Mouse (Mus musculus): ENCODE data around the gene Ccl7. TPM values are rescaled to one million over a fixed set of nuclear protein-coding genes. Genes with fewer than 3 reads are reported as not detected.

The Ccl7 gene
- 0.47 and 0.54 TPM in 2 replicates for polyA plus RNA-seq (2015; fragmentation: Nextera tagmentation; extraction: Ambion mirVana)

- Histone ChIP-seq H3K36me3 (replicated peaks) (no peaks in the 10 kb centered on the region), H3K27ac (replicated peaks) (no peak within 1 kb of the TSS), H3K4me2 (no peak within 1 kb of the TSS), H3K27me3 (no peaks in the 10 kb centered on the region), H3K4me1 (replicated peaks) (no peaks in the 10 kb centered on the region), H3K4me3 (replicated peaks) (no peak within 1 kb of the TSS), H3K9me3 (replicated peaks) (no peaks in the 10 kb centered on the region), H3K9ac (no peak within 1 kb of the TSS)
- 60% methylated on average over 3 of the region's 3 CpGs for WGBS (ENCODE audit: insufficient replicate concordance)
- no peak for ATAC-seq (ENCODE audit: insufficient read depth)
These were observed at the start of gene Ccl7 for GRCm38 (mm10) chr11:82045471-82045870. Gene Ccl7 (plus strand): TSS chr11:82045712.

- ATAC-seq (ENCODE audit: insufficient read depth), result no peak
- WGBS (ENCODE audit: insufficient replicate concordance), result 53% methylated on average over 10 of the region's 10 CpGs
- Histone ChIP-seq H3K4me1 (replicated peaks) (no peaks in the 10 kb centered on the region), H3K9me3 (replicated peaks) (no peaks in the 10 kb centered on the region), H3K4me3 (replicated peaks) (no peak overlapping the region), H3K4me2 (no peak overlapping the region), H3K27me3 (no peaks in the 10 kb centered on the region), H3K27ac (replicated peaks) (no peak overlapping the region), H3K9ac (no peak overlapping the region), H3K36me3 (replicated peaks) (no peaks in the 10 kb centered on the region)
These were observed 49.2 kb upstream of the Ccl7 start for GRCm38 (mm10) chr11:81996172-81996841.

GRCm38 (mm10) chr11:81997085-81997484 lies 48.4 kb upstream of the Ccl7 start:
- H3K27me3 ChIP-seq, result no peaks in the 10 kb centered on the region
- H3K27ac ChIP-seq (replicated peaks), result no peak overlapping the region
- no peak overlapping the region for H3K4me3 ChIP-seq (replicated peaks)
- no peak overlapping the region for H3K9ac ChIP-seq
- ATAC-seq (ENCODE audit: insufficient read depth), result no peak
- no peaks in the 10 kb centered on the region for H3K36me3 ChIP-seq (replicated peaks)
- H3K4me1 ChIP-seq (replicated peaks), result no peaks in the 10 kb centered on the region
- WGBS (ENCODE audit: insufficient replicate concordance), result 53% methylated on average over 5 of the region's 5 CpGs
- H3K4me2 ChIP-seq, result no peak overlapping the region
- H3K9me3 ChIP-seq (replicated peaks), result no peaks in the 10 kb centered on the region

- Histone ChIP-seq H3K4me2 (no peak overlapping the region), H3K4me1 (replicated peaks) (no peaks in the 10 kb centered on the region), H3K9me3 (replicated peaks) (no peaks in the 10 kb centered on the region), H3K27me3 (no peaks in the 10 kb centered on the region), H3K4me3 (replicated peaks) (no peak overlapping the region), H3K9ac (no peak overlapping the region), H3K36me3 (replicated peaks) (no peaks in the 10 kb centered on the region), H3K27ac (replicated peaks) (no peak overlapping the region)
- WGBS (ENCODE audit: insufficient replicate concordance), result 60% methylated on average over 3 of the region's 3 CpGs
- no peak for ATAC-seq (ENCODE audit: insufficient read depth)
These were observed 46.9 kb upstream of the Ccl7 start for GRCm38 (mm10) chr11:81998646-81999045.

GRCm38 (mm10) chr11:81999469-81999868 lies 46.0 kb upstream of the Ccl7 start:
- no peak overlapping the region for H3K4me3 ChIP-seq (replicated peaks)
- no peak overlapping the region for H3K27ac ChIP-seq (replicated peaks)
- no peaks in the 10 kb centered on the region for H3K4me1 ChIP-seq (replicated peaks)
- no peaks in the 10 kb centered on the region for H3K36me3 ChIP-seq (replicated peaks)
- no peak overlapping the region for H3K9ac ChIP-seq
- WGBS (ENCODE audit: insufficient replicate concordance), result 55% methylated on average over 4 of the region's 4 CpGs
- no peaks in the 10 kb centered on the region for H3K9me3 ChIP-seq (replicated peaks)
- no peaks in the 10 kb centered on the region for H3K27me3 ChIP-seq
- H3K4me2 ChIP-seq, result no peak overlapping the region
- no peak for ATAC-seq (ENCODE audit: insufficient read depth)

- no peaks in the 10 kb centered on the region for H3K4me1 ChIP-seq (replicated peaks)
- H3K9ac ChIP-seq, result no peak overlapping the region
- no peaks in the 10 kb centered on the region for H3K36me3 ChIP-seq (replicated peaks)
- H3K4me3 ChIP-seq (replicated peaks), result no peak overlapping the region
- H3K27me3 ChIP-seq, result no peaks in the 10 kb centered on the region
- WGBS (ENCODE audit: insufficient replicate concordance), result 42% methylated on average over 5 of the region's 5 CpGs
- ATAC-seq (ENCODE audit: insufficient read depth), result no peak
- H3K27ac ChIP-seq (replicated peaks), result no peak overlapping the region
- no peaks in the 10 kb centered on the region for H3K9me3 ChIP-seq (replicated peaks)
- H3K4me2 ChIP-seq, result no peak overlapping the region
These were observed 44.9 kb upstream of the Ccl7 start for GRCm38 (mm10) chr11:82000581-82000980.

- Histone ChIP-seq H3K36me3 (replicated peaks) (no peaks in the 10 kb centered on the region), H3K4me1 (replicated peaks) (0 out of 2 replicates have a peak, but pooled peaks cover 3% of the 10 kb centered on the region), H3K4me3 (replicated peaks) (no peak overlapping the region), H3K9me3 (replicated peaks) (no peaks in the 10 kb centered on the region), H3K27me3 (no peaks in the 10 kb centered on the region), H3K9ac (no peak overlapping the region), H3K27ac (replicated peaks) (no peak overlapping the region), H3K4me2 (no peak overlapping the region)
- WGBS (ENCODE audit: insufficient replicate concordance), result 17% methylated on average over 2 of the region's 2 CpGs
- no peak for ATAC-seq (ENCODE audit: insufficient read depth)
These were observed 40.7 kb upstream of the Ccl7 start for GRCm38 (mm10) chr11:82004810-82005209.

GRCm38 (mm10) chr11:82006796-82007423 lies 38.6 kb upstream of the Ccl7 start:
- Histone ChIP-seq H3K4me2 (peak overlapping the region; percentile 25; the same call in 1 of the 2 replicates), H3K9ac (no peak overlapping the region), H3K4me1 (replicated peaks) (0 out of 2 replicates have a peak, but pooled peaks cover 3% of the 10 kb centered on the region), H3K27ac (replicated peaks) (peak overlapping the region; percentile 4; the same call in 1 of the 2 replicates), H3K4me3 (replicated peaks) (no peak overlapping the region), H3K36me3 (replicated peaks) (no peaks in the 10 kb centered on the region), H3K27me3 (no peaks in the 10 kb centered on the region), H3K9me3 (replicated peaks) (no peaks in the 10 kb centered on the region)
- no peak for ATAC-seq (ENCODE audit: insufficient read depth)
- 6% methylated on average over 12 of the region's 12 CpGs for WGBS (ENCODE audit: insufficient replicate concordance)

GRCm38 (mm10) chr11:82010115-82010514 lies 35.4 kb upstream of the Ccl7 start:
- ATAC-seq (ENCODE audit: insufficient read depth), result no peak
- Histone ChIP-seq H3K9me3 (replicated peaks) (no peaks in the 10 kb centered on the region), H3K4me2 (no peak overlapping the region), H3K4me1 (replicated peaks) (0 out of 2 replicates have a peak, but pooled peaks cover 3% of the 10 kb centered on the region), H3K36me3 (replicated peaks) (no peaks in the 10 kb centered on the region), H3K9ac (no peak overlapping the region), H3K27me3 (no peaks in the 10 kb centered on the region), H3K4me3 (replicated peaks) (no peak overlapping the region), H3K27ac (replicated peaks) (no peak overlapping the region)
- 65% methylated on average over 3 of the region's 3 CpGs for WGBS (ENCODE audit: insufficient replicate concordance)

GRCm38 (mm10) chr11:82011411-82012193 lies 33.9 kb upstream of the Ccl7 start:
- 48% methylated on average over 8 of the region's 8 CpGs for WGBS (ENCODE audit: insufficient replicate concordance)

GRCm38 (mm10) chr11:82013756-82014155 lies 31.8 kb upstream of the Ccl7 start:
- H3K36me3 ChIP-seq (replicated peaks), result no peaks in the 10 kb centered on the region
- no peak overlapping the region for H3K9ac ChIP-seq
- H3K4me3 ChIP-seq (replicated peaks), result no peak overlapping the region
- H3K9me3 ChIP-seq (replicated peaks), result no peaks in the 10 kb centered on the region
- no peaks in the 10 kb centered on the region for H3K4me1 ChIP-seq (replicated peaks)
- no peak overlapping the region for H3K4me2 ChIP-seq
- ATAC-seq (ENCODE audit: insufficient read depth), result no peak
- H3K27ac ChIP-seq (replicated peaks), result no peak overlapping the region
- 60% methylated on average over 1 of the region's 1 CpGs for WGBS (ENCODE audit: insufficient replicate concordance)
- no peaks in the 10 kb centered on the region for H3K27me3 ChIP-seq

More at GRCm38 (mm10) chr11:82011411-82012193, 33.9 kb upstream of the Ccl7 start:
- H3K9me3 ChIP-seq (replicated peaks), result no peaks in the 10 kb centered on the region
- H3K9ac ChIP-seq, result no peak overlapping the region
- no peaks in the 10 kb centered on the region for H3K27me3 ChIP-seq
- H3K4me3 ChIP-seq (replicated peaks), result no peak overlapping the region
- H3K36me3 ChIP-seq (replicated peaks), result no peaks in the 10 kb centered on the region
- H3K27ac ChIP-seq (replicated peaks), result no peak overlapping the region
- no peak for ATAC-seq (ENCODE audit: insufficient read depth)
- H3K4me1 ChIP-seq (replicated peaks), result 0 out of 2 replicates have a peak, but pooled peaks cover 3% of the 10 kb centered on the region
- no peak overlapping the region for H3K4me2 ChIP-seq
